Mouse (Mus musculus): ENCODE measurements around the gene Acot2.
"Not testable (repeated sequence)": the region's sequence is repeated elsewhere in the genome, so short reads cannot be mapped to it uniquely, and the experiment has no call there.

Gene Acot2

DNA sequence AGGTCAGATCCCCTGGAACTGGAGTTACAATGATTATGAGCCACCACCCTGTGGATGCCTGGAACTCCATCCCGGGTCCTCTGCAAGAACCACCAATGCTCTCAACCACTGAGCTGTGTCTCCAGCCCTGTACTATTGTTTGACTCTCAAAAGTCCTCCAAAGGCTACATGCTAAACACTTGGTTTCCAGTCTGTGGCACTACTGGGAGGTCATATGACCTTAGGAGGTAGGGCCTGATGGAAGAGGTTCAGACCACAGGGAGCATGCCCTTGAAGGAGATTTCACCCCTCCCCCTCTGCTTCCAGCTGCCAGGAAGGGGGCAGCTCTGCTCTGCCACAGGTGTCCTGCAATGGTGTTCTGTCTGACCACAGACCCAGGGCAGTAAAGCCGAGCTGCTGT lies 45.6 kb downstream of the Acot2 start:
- DNase-seq (ENCODE audit: extremely low spot score, low read depth, low spot score): not testable (repeated sequence)

DNA sequence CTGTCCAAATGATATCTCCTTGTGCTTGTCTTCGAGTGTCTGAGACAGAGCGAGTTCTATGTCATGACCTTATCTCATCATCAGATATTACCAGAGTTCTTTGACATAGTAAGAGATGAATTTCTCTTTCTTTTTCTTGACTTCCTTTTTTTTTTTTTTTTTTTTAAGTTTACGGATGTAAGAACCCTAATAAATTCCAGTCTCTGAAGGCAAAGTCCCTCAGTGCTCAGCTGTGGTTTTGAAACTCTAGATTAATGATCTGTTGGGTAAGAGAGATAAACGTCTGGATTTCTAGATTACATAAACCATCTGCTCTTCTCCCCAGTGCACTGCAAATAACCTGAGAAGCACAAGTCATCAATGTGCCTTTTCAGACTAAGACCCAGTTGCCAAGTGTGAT lies 46.4 kb downstream of the Acot2 start:
- DNase-seq (ENCODE audit: extremely low spot score, low read depth, low spot score): no peak

DNA sequence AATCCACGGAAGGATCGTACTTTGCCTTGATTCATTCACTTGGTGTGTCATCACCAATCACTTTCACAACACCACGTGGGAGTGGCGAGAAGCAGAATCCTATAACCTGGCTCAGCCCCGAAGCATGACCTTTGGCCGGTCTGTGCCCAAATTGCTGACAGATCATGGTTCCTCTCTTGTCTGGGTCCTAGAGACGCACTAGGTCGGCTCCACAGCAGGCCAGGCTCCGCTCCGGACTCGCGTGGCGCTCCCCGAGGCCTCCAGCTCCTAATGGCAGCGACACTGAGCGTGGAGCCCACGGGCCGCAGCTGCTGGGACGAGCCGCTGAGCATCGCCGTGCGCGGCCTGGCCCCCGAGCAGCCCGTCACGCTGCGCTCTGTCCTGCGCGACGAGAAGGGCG lies 50.6 kb downstream of the Acot2 start, which contains the start of gene Acot4:
Gene Acot4 (plus strand): TSS at position 139 of the 400 bp plus-strand sequence.
- DNase-seq (ENCODE audit: extremely low spot score, low read depth, low spot score): not testable (repeated sequence)

DNA sequence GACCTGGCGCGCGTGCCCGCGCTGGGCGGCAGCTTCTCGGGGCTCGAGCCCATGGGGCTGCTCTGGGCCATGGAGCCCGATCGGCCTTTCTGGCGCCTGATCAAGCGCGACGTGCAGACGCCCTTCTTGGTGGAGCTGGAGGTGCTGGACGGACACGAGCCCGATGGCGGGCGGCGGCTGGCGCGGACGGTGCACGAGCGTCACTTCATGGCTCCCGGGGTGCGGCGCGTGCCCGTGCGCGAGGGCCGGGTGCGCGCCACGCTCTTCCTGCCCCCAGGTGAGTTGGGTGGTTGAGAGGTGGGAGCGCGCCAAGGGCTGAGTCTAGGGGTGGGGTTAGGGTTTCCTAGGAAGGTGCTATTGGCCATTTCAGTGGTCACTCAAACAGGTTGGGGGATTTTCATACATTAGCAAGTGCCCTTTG lies 51.0 kb downstream of the Acot2 start, which contains the start of gene Gm49366:
Gene Gm49366 (plus strand): TSS at position 245 of the 421 bp plus-strand sequence.
- DNase-seq (ENCODE audit: extremely low spot score, low read depth, low spot score): not testable (repeated sequence)

DNA sequence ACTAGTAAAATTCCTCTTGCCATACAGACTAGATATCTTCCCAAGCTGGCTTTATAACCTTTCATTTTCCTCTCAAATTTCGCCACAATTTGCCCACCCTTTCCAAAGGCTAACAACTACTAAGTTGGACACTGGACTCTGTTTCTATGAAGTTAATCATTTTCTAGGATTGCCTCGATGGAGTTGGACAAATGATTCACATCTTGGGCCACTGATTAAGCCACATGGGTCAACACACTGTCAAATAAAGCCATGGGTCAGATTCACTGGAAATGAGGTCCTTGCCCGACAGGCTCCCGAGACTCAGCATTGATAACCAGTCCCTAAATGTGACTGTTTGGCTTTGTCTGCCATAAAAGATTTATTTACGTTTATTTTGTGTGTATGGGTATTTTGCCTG lies 54.6 kb downstream of the Acot2 start:
- no peak for DNase-seq (ENCODE audit: extremely low spot score, low read depth, low spot score)

Measured in hindlimb bud, embryonic 11.5 days (tissue).